Mouse (Mus musculus) small intestine, adult 2 months (tissue): ENCODE measurements around the gene Dlg2. TPM values are rescaled to one million over a fixed set of nuclear protein-coding genes. Genes with fewer than 3 reads are reported as not detected.

Source experiments
- H3K27ac ChIP-seq: fragments of 200-500 bp; 2 replicates; pipeline ENCODE4 v1.5.1; 2012; ENCODE audit warnings: low read depth, low read length, control low read depth, inconsistent platforms; ENCODE audit not compliant: insufficient read depth
- H3K27me3 ChIP-seq: fragments of 200-500 bp; 2 replicates; pipeline ENCODE4 v1.6.1; 2012; ENCODE audit warnings: mild to moderate bottlenecking, moderate library complexity, low read length, inconsistent platforms; ENCODE audit not compliant: control insufficient read depth, insufficient read depth
- H3K36me3 ChIP-seq: fragments of 200-500 bp; 2 replicates; pipeline ENCODE4 v1.6.1; 2012; ENCODE audit warnings: mild to moderate bottlenecking, low read length, control low read depth, inconsistent platforms; ENCODE audit not compliant: control insufficient read depth, insufficient read depth
- H3K4me1 ChIP-seq: fragments of 200-500 bp; 2 replicates; pipeline ENCODE4 v1.6.1; 2012; ENCODE audit warnings: low read length, inconsistent platforms, mixed read lengths; ENCODE audit not compliant: control insufficient read depth, insufficient read depth, insufficient read length
- H3K4me3 ChIP-seq: fragments of 200-500 bp; 2 replicates; pipeline ENCODE4 v1.5.1; 2012; ENCODE audit warnings: low read depth, mild to moderate bottlenecking, control low read depth, inconsistent platforms, low read length, moderate library complexity
- CTCF ChIP-seq: fragments of 200-500 bp; IDR thresholded peaks from 2 replicates; pipeline ENCODE4 v1.5.1; 2012; ENCODE audit warnings: low read depth, mild to moderate bottlenecking, control low read depth, inconsistent platforms, low read length, moderate library complexity, mixed read lengths; ENCODE audit not compliant: insufficient replicate concordance, insufficient read length; ENCODE audit errors: extremely low read depth
- POLR2A ChIP-seq: fragments of 200-500 bp; IDR thresholded peaks from 2 replicates; pipeline ENCODE4 v1.6.1; 2012; ENCODE audit warnings: low read depth, mild to moderate bottlenecking, control low read depth, inconsistent platforms, low read length, moderate library complexity
- WGBS: fragments of 180-500 bp; shearing (Covaris S2); methylation state at CpG from one replicate; pipeline ENCODE4 v1.1.7; 2018; 5-methylcytosine and 5-hydroxymethylcytosine counted together
- polyA plus RNA-seq: library from polyadenylated mRNA; depleted of rRNA; stranded (reverse); fragments of >200 nt; gene quantifications from 2 replicates; pipeline ENCODE4 v1.2.3, GENCODE M21; 2012

Dlg2 gene
- polyA plus RNA-seq, 1 experiment = 0.38 TPM

- TF ChIP-seq CTCF (no peak), POLR2A (no peak)
- WGBS = 83% methylated on average over 2 of the region's 2 CpGs
- H3K27me3 ChIP-seq = no peaks in the 10 kb centered on the region
- no peak overlapping the region for H3K4me3 ChIP-seq
- H3K27ac ChIP-seq = no peak overlapping the region
- no peaks in the 10 kb centered on the region for H3K4me1 ChIP-seq
- H3K36me3 ChIP-seq = no peaks in the 10 kb centered on the region
Observed at GRCm38 (mm10) chr7:91856931-91857330, 1380.5 kb downstream of the Dlg2 start.

GRCm38 (mm10) chr7:91862806-91863531 is 1386.5 kb downstream of the Dlg2 start:
- 63% methylated on average over 5 of the region's 5 CpGs for WGBS
- TF ChIP-seq POLR2A = no peak
- no peak for TF ChIP-seq CTCF
- no peak overlapping the region for H3K27ac ChIP-seq
- H3K36me3 ChIP-seq = no peaks in the 10 kb centered on the region
- no peaks in the 10 kb centered on the region for H3K27me3 ChIP-seq
- H3K4me1 ChIP-seq = no peaks in the 10 kb centered on the region
- H3K4me3 ChIP-seq = no peak overlapping the region

- H3K36me3 ChIP-seq = no peaks in the 10 kb centered on the region
- no peaks in the 10 kb centered on the region for H3K27me3 ChIP-seq
- no peak overlapping the region for H3K27ac ChIP-seq
- WGBS = 72% methylated on average over 1 of the region's 1 CpGs
- H3K4me1 ChIP-seq = no peaks in the 10 kb centered on the region
- no peak for TF ChIP-seq POLR2A
- TF ChIP-seq CTCF = no peak
- no peak overlapping the region for H3K4me3 ChIP-seq
Observed at GRCm38 (mm10) chr7:91868919-91869318, 1392.4 kb downstream of the Dlg2 start.

GRCm38 (mm10) chr7:91876831-91877230 is 1400.4 kb downstream of the Dlg2 start:
- H3K4me1 ChIP-seq = no peaks in the 10 kb centered on the region
- H3K4me3 ChIP-seq = no peak overlapping the region
- H3K27ac ChIP-seq = no peak overlapping the region
- no peak for TF ChIP-seq POLR2A
- H3K36me3 ChIP-seq = no peaks in the 10 kb centered on the region
- no peaks in the 10 kb centered on the region for H3K27me3 ChIP-seq
- WGBS = 51% methylated on average over 1 of the region's 1 CpGs

- Histone ChIP-seq H3K4me3 (no peak overlapping the region), H3K27ac (no peak overlapping the region), H3K27me3 (no peaks in the 10 kb centered on the region), H3K36me3 (no peaks in the 10 kb centered on the region), H3K4me1 (no peaks in the 10 kb centered on the region)
- no peak for TF ChIP-seq POLR2A
- WGBS = 75% methylated on average over 2 of the region's 2 CpGs
Observed at GRCm38 (mm10) chr7:91877804-91878203, 1401.3 kb downstream of the Dlg2 start.

GRCm38 (mm10) chr7:91886336-91886735 is 1409.9 kb downstream of the Dlg2 start:
- Histone ChIP-seq H3K4me1 (no peaks in the 10 kb centered on the region), H3K36me3 (no peaks in the 10 kb centered on the region), H3K27me3 (no peaks in the 10 kb centered on the region), H3K4me3 (no peak overlapping the region), H3K27ac (no peak overlapping the region)
- TF ChIP-seq CTCF (no peak), POLR2A (no peak)
- WGBS = 68% methylated on average over 10 of the region's 10 CpGs

GRCm38 (mm10) chr7:91893991-91894390 is 1417.5 kb downstream of the Dlg2 start:
- H3K27ac ChIP-seq = no peak overlapping the region
- WGBS = 80% methylated on average over 8 of the region's 8 CpGs
- H3K27me3 ChIP-seq = no peaks in the 10 kb centered on the region
- no peaks in the 10 kb centered on the region for H3K36me3 ChIP-seq
- H3K4me1 ChIP-seq = no peaks in the 10 kb centered on the region
- no peak overlapping the region for H3K4me3 ChIP-seq
- TF ChIP-seq POLR2A (no peak), CTCF (no peak)
